Mouse (Mus musculus) intestine, embryonic 15.5 days (tissue): Measurements from ENCODE around the gene Tnfsf12. TPM values are rescaled to one million over a fixed set of nuclear protein-coding genes. Genes with fewer than 3 reads are reported as not detected.
A peak's percentile ranks its signal among the peaks of the same experiment; 100 is the strongest.
"Not testable (repeated sequence)": the region's sequence is repeated elsewhere in the genome, so short reads cannot be mapped to it uniquely, and the experiment has no call there.

Experiments used
- ATAC-seq: fragments of 200-750 bp; cut with Nextera tagmentation; 2 replicates; pipeline ENCODE4 v1.8.0; 2017; ENCODE audit warnings: moderate TSS enrichment, moderate library complexity
- H3K27ac ChIP-seq: fragments of 300-500 bp; sonication (generic); 2 replicates; pipeline ENCODE4 v1.5.1; 2015; ENCODE audit warnings: mild to moderate bottlenecking, inconsistent platforms
- H3K27me3 ChIP-seq: fragments of 300-500 bp; sonication (generic); replicated peaks from 2 replicates; pipeline ENCODE4 v1.6.1; 2015; ENCODE audit warnings: inconsistent platforms
- H3K36me3 ChIP-seq: fragments of 300-500 bp; sonication (generic); 2 replicates; pipeline ENCODE4 v1.6.1; 2015; ENCODE audit warnings: inconsistent platforms
- H3K4me1 ChIP-seq: fragments of 300-500 bp; sonication (generic); replicated peaks from 2 replicates; pipeline ENCODE4 v1.6.1; 2015; ENCODE audit warnings: inconsistent platforms
- H3K4me2 ChIP-seq: fragments of 300-500 bp; sonication (generic); replicated peaks from 2 replicates; pipeline ENCODE4 v1.6.1; 2015; ENCODE audit warnings: mild to moderate bottlenecking, inconsistent platforms
- H3K4me3 ChIP-seq: fragments of 300-500 bp; sonication (generic); replicated peaks from 2 replicates; pipeline ENCODE4 v1.5.1; 2015; ENCODE audit warnings: inconsistent platforms
- H3K9ac ChIP-seq: fragments of 300-500 bp; sonication (generic); 2 replicates; pipeline ENCODE4 v1.6.1; 2015; ENCODE audit warnings: inconsistent platforms
- H3K9me3 ChIP-seq: fragments of 300-500 bp; sonication (generic); 2 replicates; pipeline ENCODE4 v1.6.1; 2016; ENCODE audit warnings: inconsistent platforms
- whole genome bisulfite sequencing: fragments of 180-500 bp; shearing (Covaris S2); methylation state at CpG from one replicate; pipeline ENCODE4 v1.1.7; 2015; 5-methylcytosine and 5-hydroxymethylcytosine counted together
- polyA plus RNA-seq: library from polyadenylated mRNA; unstranded; fragments of >200 nt; fragmentation: Nextera tagmentation; extraction: Ambion mirVana; gene quantifications from 2 replicates; pipeline ENCODE4 v1.2.1, GENCODE M21; 2015

The Tnfsf12 gene
- polyA plus RNA-seq, 1 experiment from 2014 or later: 7.0 TPM

DNA sequence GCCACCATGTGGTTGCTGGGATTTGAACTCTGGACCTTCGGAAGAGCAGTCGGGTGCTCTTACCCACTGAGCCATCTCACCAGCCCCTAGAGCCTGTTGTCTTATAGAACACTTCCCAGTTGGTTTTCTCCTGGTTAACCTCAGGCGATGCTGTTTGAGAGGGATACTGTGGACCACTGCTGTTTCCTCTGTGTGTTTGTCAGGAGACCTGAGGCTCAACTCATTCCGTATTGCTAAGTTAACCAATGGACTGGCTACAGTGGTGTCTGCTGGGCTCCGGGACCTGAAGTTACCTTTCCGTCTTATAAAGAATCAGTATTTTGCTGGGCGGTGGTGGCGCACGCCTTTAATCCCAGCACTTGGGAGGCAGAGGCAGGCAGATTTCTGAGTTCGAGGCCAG, 7.2 kb upstream of the Tnfsf12 start:
- H3K9me3 ChIP-seq, H3K27me3 ChIP-seq, H3K4me3 ChIP-seq, H3K36me3 ChIP-seq, H3K4me2 ChIP-seq, ATAC-seq, H3K4me1 ChIP-seq, H3K9ac ChIP-seq, H3K27ac ChIP-seq: not testable (repeated sequence)
- WGBS: 95% methylated on average over 10 of the region's 10 CpGs

DNA sequence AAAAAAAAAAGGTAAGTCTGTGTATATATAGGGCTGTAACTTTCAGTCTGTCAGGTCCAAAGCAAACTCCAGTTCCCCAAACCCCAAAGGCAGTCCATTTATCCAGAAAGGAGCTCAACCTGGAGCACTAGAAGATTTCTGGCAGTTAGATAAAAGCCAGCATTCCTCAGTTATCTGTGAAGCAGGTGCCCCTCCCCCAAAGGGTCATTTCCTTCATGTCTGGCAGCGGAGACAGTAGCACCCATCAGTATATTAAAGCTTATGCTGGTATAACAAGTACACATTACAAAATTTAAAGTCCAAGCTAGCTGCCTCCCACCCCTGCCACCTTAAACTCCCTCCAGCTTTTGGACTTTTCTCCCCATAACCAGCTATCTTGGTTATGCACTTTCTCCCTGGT, 3.9 kb upstream of the Tnfsf12 start:
- H3K4me1 ChIP-seq: peaks cover 11% of the 10 kb centered on the region
- no peak overlapping the region for H3K9ac ChIP-seq
- 16% methylated on average over 1 of the region's 1 CpGs for WGBS
- no peaks in the 10 kb centered on the region for H3K36me3 ChIP-seq
- no peak overlapping the region for H3K4me2 ChIP-seq
- no peaks in the 10 kb centered on the region for H3K9me3 ChIP-seq
- no peak overlapping the region for H3K4me3 ChIP-seq
- ATAC-seq: no peak
- H3K27ac ChIP-seq: no peak overlapping the region
- H3K27me3 ChIP-seq: no peaks in the 10 kb centered on the region

DNA sequence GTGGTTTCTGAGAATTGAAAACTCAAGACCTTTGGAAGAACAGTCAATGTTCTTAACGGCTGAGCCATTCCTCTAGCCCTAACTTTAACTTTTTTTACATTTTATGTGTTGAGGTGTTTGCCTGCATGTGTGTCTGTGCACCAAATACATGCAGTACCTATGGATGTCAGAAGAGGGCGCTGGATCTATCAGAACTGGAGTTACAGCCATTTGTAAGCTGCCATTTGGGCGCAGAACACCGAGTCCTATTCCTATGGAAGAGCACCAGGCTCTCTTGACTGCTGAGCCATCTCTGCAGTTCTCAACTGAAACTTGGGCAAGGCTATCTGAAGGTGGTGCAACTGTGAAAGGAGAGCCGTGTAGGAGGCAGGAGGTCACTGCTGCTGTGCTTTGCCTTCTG, 2.9 kb upstream of the Tnfsf12 start:
- H3K27me3 ChIP-seq: no peaks in the 10 kb centered on the region
- H3K4me2 ChIP-seq: no peak overlapping the region
- no peaks in the 10 kb centered on the region for H3K36me3 ChIP-seq
- H3K9me3 ChIP-seq: no peaks in the 10 kb centered on the region
- 72% methylated on average over 5 of the region's 5 CpGs for WGBS
- H3K9ac ChIP-seq: no peak overlapping the region
- ATAC-seq: no peak
- H3K4me1 ChIP-seq: peaks cover 12% of the 10 kb centered on the region
- H3K27ac ChIP-seq: no peak overlapping the region
- no peak overlapping the region for H3K4me3 ChIP-seq

DNA sequence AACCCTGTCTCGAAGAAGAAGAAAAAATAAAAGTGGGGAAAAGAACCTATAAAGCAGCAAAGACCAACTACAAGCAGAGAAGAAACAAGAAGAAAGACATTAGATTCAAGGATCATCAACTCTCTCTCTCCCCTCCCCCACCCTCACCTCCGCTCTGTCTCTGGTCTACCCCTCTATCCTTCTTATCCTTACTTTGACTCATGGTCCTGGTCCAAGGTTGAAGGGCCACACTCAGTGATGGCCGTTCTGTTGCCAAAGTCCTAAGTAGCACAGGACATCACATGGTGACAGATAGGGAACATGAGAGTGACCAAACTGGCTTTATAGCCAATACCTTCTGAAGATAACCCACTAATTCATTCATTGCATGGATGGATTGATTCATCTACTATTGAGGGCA, 1.7 kb upstream of the Tnfsf12 start:
- no peaks in the 10 kb centered on the region for H3K27me3 ChIP-seq
- H3K36me3 ChIP-seq: no peaks in the 10 kb centered on the region
- H3K4me2 ChIP-seq: no peak overlapping the region
- no peaks in the 10 kb centered on the region for H3K9me3 ChIP-seq
- H3K4me1 ChIP-seq: peaks cover 19% of the 10 kb centered on the region
- WGBS: 91% methylated on average over 3 of the region's 3 CpGs
- H3K9ac ChIP-seq: no peak overlapping the region
- ATAC-seq: no peak
- H3K27ac ChIP-seq: no peak overlapping the region
- no peak overlapping the region for H3K4me3 ChIP-seq

DNA sequence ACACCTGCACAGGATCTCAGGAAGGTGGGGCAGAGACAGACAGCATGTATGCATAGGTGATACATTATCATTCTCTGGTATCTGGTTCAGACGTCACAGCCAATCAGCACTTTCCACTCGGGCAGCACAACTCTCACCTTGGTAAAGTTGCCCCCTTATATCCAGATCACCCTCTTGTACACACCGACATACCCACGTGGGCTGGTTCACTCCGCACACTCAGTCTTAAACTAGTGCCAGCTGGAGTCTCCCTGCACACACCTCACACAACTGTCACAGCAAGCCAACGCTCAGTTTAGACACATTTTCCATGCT, 646 bp downstream of the Tnfsf12 start:
- H3K27me3 ChIP-seq: no peaks in the 10 kb centered on the region
- peak overlapping the region; percentile 82; the same call in 1 of the 2 replicates for H3K27ac ChIP-seq
- H3K9me3 ChIP-seq: no peaks in the 10 kb centered on the region
- peak overlapping the region; percentile 92 for H3K4me2 ChIP-seq
- H3K36me3 ChIP-seq: no peaks in the 10 kb centered on the region
- H3K9ac ChIP-seq: peak overlapping the region; percentile 81
- peak overlapping the region; percentile 60 for H3K4me3 ChIP-seq
- 20% methylated on average over 6 of the region's 6 CpGs for WGBS
- ATAC-seq: 0 out of 2 replicates have a peak, but pooled peaks have one; percentile 17
- H3K4me1 ChIP-seq: peaks cover 19% of the 10 kb centered on the region

DNA sequence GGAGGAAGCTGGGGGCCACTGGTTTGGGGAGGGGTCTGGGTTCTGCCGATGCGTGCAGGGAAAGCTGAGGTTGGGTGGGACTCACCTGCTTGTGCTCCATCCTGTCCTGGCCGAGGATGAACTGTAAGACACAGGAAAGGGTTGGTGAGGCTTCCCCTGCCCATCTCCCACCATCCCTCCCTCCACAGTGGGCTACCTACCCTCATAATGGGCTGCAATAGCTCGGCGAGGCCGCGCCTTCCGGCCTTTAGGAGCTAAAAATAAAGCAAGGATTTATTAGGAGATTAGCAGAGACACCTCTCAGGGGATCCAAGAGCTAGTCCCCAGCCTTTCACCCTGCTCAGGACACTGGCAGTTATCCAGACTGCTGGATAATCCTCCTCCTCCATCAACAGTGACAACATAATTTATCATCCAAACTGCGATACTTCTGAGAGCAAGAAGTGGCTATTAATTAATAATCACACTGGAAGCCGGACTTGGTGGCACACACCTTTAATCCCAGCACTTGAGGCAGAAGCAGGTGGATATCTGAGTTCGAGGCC, 2.2 kb downstream of the Tnfsf12 start:
- no peak overlapping the region for H3K4me3 ChIP-seq
- H3K27ac ChIP-seq: no peak overlapping the region
- H3K9ac ChIP-seq: no peak overlapping the region
- no peak for ATAC-seq
- WGBS: 55% methylated on average over 11 of the region's 11 CpGs
- H3K4me1 ChIP-seq: peaks cover 17% of the 10 kb centered on the region
- no peaks in the 10 kb centered on the region for H3K36me3 ChIP-seq
- H3K4me2 ChIP-seq: no peak overlapping the region
- H3K9me3 ChIP-seq: no peaks in the 10 kb centered on the region
- H3K27me3 ChIP-seq: no peaks in the 10 kb centered on the region

DNA sequence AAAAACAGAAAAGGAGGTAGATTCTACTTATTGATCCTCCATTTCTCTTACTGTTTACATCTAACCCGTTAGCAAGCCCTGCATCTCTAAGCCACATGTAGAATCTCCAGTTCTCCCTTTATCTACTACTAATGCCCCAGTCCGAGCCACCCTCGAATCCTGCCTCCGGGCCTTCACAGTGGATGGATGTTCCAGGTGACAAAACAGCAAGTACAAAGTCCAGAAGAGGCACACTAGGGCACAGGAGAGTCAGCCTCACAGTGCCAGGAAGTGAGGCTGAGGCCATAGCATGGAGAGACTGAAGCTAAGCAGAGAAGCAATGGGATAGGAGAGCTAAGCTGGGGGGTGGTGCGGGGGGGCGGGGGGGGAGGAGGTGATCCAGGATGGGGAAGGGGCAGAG, 2.8 kb downstream of the Tnfsf12 start:
- Histone ChIP-seq H3K27me3 (no peaks in the 10 kb centered on the region), H3K4me1 (peaks cover 17% of the 10 kb centered on the region), H3K9ac (no peak overlapping the region), H3K4me2 (no peak overlapping the region), H3K9me3 (no peaks in the 10 kb centered on the region), H3K27ac (no peak overlapping the region), H3K4me3 (no peak overlapping the region), H3K36me3 (no peaks in the 10 kb centered on the region)
- 75% methylated on average over 6 of the region's 6 CpGs for WGBS
- ATAC-seq: peak; percentile 65

DNA sequence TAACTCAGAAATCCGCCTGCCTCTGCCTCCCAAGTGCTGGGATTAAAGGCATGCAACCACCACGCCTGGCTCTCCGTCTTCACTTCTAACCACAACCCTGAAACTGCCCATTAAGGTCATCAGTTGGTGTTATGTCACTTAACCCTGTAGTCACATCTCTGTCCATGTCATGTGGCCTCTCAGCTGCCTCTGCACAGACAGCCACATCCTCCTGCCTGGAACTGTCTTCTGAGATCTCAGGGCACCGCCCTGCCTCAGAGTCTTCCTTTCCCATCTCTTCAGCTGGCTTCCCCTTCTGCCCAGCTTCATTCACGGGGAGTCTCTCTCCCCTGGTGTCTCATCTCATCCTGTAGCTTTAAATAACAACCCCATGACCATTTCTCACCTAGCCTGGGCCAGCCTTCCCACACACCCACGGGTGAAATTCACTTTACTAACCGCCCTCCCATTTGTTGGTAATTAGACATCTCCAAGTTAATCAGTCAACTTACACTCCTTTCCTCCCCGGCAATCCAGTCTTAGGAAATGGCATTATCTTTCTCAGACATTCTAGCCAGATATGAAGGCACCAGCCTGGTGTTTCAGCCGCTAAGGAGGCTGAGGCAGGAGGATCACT, 3.3 kb downstream of the Tnfsf12 start:
- H3K36me3 ChIP-seq: no peaks in the 10 kb centered on the region
- H3K4me3 ChIP-seq: no peak overlapping the region
- peaks cover 17% of the 10 kb centered on the region for H3K4me1 ChIP-seq
- H3K4me2 ChIP-seq: no peak overlapping the region
- H3K27me3 ChIP-seq: no peaks in the 10 kb centered on the region
- no peak for ATAC-seq
- no peak overlapping the region for H3K9ac ChIP-seq
- H3K9me3 ChIP-seq: no peaks in the 10 kb centered on the region
- H3K27ac ChIP-seq: no peak overlapping the region
- WGBS: 73% methylated on average over 9 of the region's 9 CpGs

DNA sequence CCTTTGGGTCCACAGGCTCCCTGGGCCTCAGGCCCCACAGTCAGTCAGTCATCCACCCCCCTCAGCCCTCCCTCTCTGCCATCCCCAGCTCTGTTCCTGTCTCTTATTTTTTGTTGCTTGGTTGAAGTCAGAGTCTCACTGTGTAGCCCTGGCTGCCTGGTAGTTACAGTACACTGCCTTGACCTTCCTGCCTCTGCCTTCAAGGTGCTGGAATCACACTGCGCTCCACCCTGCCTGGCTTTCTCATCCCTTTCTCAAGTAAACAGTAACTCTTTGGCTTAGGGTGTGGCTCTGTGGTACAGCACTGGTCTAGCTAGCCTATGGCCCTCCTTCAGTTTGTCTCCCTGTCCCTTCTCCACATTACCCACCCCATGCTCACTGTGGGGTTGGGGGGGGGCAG, 5.8 kb downstream of the Tnfsf12 start:
- WGBS: 92% methylated on average over 1 of the region's 1 CpGs
- Histone ChIP-seq H3K4me2 (no peak overlapping the region), H3K27ac (no peak overlapping the region), H3K9ac (0 out of 2 replicates have a peak overlapping the region, but pooled peaks have one; percentile 8), H3K4me3 (no peak overlapping the region), H3K36me3 (no peaks in the 10 kb centered on the region), H3K27me3 (no peaks in the 10 kb centered on the region), H3K9me3 (no peaks in the 10 kb centered on the region), H3K4me1 (peaks cover 26% of the 10 kb centered on the region)
- no peak for ATAC-seq

DNA sequence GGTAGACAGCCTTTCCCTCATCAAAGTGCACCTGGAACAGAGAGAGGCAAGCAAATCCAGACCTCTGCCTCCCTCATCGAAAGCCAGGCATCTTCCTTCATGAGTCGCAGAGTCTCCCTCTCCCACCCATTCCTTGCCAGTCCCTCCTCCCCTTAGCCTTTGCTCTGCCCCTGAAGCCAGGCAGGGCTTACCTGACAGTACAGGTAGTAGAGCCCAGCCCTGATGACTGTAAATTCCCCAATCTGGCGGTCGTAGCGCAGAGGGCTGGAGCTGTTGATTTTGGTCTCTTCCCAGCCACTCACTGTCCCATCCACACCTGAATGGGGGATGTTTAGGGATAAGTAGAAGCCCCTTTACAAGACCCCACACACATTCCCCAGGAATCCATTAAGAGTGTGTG, 8.6 kb downstream of the Tnfsf12 start:
- peaks cover 21% of the 10 kb centered on the region for H3K4me1 ChIP-seq
- H3K36me3 ChIP-seq: no peaks in the 10 kb centered on the region
- H3K4me2 ChIP-seq: no peak overlapping the region
- peak overlapping the region; percentile 32; the same call in 1 of the 2 replicates for H3K9ac ChIP-seq
- H3K27me3 ChIP-seq: no peaks in the 10 kb centered on the region
- no peak overlapping the region for H3K4me3 ChIP-seq
- 47% methylated on average over 5 of the region's 5 CpGs for WGBS
- H3K9me3 ChIP-seq: no peaks in the 10 kb centered on the region
- peak overlapping the region; percentile 51; the same call in 1 of the 2 replicates for H3K27ac ChIP-seq
- no peak for ATAC-seq

DNA sequence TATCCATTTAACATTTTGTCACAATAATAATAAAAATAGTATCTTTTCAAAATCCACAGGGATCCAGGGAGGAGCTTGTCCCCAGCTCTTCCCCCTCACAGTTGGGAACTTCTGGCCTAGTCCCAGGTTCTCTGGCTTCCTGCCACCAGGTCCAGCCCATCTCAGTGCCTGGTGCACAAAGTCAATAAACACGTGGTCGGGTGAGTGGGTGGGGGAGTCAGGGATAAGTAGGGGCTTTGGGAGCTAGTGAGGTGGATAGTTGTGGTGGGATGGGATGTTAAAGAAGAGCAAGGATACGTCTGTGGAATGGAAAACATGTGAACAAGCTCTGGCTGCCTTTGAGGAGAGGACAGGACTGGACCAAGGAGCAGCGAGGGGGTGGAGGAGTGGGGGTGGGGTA, 9.3 kb downstream of the Tnfsf12 start:
- no peak overlapping the region for H3K4me3 ChIP-seq
- peaks cover 21% of the 10 kb centered on the region for H3K4me1 ChIP-seq
- no peaks in the 10 kb centered on the region for H3K36me3 ChIP-seq
- WGBS: 13% methylated on average over 4 of the region's 4 CpGs
- no peaks in the 10 kb centered on the region for H3K27me3 ChIP-seq
- H3K9me3 ChIP-seq: no peaks in the 10 kb centered on the region
- H3K27ac ChIP-seq: peak overlapping the region; percentile 51; the same call in 1 of the 2 replicates
- H3K9ac ChIP-seq: peak overlapping the region; percentile 32; the same call in 1 of the 2 replicates
- no peak for ATAC-seq
- H3K4me2 ChIP-seq: 0 out of 2 replicates have a peak overlapping the region, but pooled peaks have one; percentile 19

DNA sequence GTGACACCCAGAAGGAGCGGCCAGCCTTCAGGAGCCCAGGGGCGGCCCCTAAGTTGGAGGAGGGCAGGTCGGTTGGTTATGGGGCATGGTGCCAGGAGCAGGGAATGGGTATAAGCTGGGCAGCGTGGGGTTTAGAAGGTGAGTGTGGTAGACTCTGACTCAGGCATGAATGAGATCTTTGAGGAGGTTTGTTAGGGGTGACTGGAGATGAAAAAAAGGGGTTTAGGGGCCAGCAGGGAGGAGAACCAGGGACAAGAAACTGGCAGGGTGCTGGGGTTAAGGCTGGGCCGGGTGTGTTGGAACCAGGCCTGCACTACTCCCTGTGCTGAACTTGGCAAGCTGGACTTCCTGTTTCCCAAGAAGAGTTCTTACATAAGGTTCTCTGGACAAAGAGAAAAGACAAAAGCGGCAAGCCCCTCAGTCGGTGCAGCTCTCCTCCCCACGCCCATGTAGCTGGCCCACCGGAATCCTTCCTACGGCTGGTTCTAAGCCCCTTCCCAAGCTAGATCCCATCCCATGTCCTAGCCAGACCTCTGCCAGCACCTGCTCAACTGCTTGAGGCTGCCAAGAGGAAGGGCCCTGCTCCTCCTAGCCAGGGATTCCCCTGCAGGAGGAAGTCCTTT, 10.0 kb downstream of the Tnfsf12 start, which contains the start of gene Tnfsf13:
TSS of gene Tnfsf13 (minus strand) at position 259 of the 623 bp plus-strand sequence.
- Histone ChIP-seq H3K9me3 (no peaks in the 10 kb centered on the region), H3K4me3 (no peak within 1 kb of the TSS), H3K9ac (peak within 1 kb of the TSS; percentile 32; the same call in 1 of the 2 replicates), H3K36me3 (no peaks in the 10 kb centered on the region), H3K4me2 (0 out of 2 replicates have a peak within 1 kb of the TSS, but pooled peaks have one; percentile 19), H3K27me3 (no peaks in the 10 kb centered on the region), H3K27ac (peak within 1 kb of the TSS; percentile 51), H3K4me1 (peaks cover 22% of the 10 kb centered on the region)
- WGBS: 68% methylated on average over 10 of the region's 10 CpGs
- no peak for ATAC-seq
